ENCODE assay signal across 8 mouse cellular contexts in the genomic region with DNA sequence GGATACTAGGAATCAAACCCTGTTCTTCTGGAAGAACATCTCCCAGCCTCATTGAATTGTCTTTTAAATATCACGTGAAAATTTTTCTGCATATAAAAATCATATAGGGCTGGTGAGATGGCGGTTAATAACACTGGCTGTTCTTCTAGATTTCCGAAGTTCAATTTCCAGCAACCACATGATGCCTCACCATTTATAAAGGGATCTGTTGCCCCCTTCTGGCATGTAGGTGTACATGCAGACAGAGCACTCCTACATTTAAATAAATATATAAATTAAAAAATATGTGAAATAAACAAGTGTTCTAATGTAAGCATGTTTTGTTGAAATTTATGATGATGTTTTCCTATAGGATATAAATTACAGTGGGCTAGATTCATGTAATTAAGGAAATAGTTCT.
DNase-seq lines count a peak whose midpoint lies in the region.

No protein-coding gene starts in this region.

- DNase-seq in heart, postnatal 10 days, result peak; percentile 28 to 41
- no peak for DNase-seq in heart, postnatal 36 days
- peak; percentile 87 for DNase-seq in 416B (ENCODE audit: low read depth)
- DNase-seq in MEL-GATA-1-ER (ENCODE audit: extremely low read depth, low read depth), result peak; percentile 24
- peak; percentile 20 for DNase-seq in fibroblast of lung, adult 2 months (ENCODE audit: low read depth)
- no peak for DNase-seq in spleen, postnatal 14 days (ENCODE audit: low spot score in 2 of 2)
- no peak for DNase-seq in left cerebral cortex, postnatal 10 days (ENCODE audit: extremely low spot score in 1 of 2, low spot score in 2 of 2)
- DNase-seq in left cerebral cortex, adult 11 months (ENCODE audit: low spot score), result no peak

- intact Hi-C loops in heart, postnatal 10 days (cut with DNase I), result loop anchor here (2.0 to 5.0 kb wide), 3 partner anchors 67 to 181 kb away; partner anchors contain the start of gene Rpl24
- intact Hi-C loops in heart, postnatal 36 days (cut with DNase I), result loop anchor here (2.0 to 5.0 kb wide), 5 partner anchors 54 to 181 kb away; partner anchors contain the start of gene Pcnp
- intact Hi-C loops in left cerebral cortex, postnatal 10 days (cut with DNase I), result loop anchor here (10.0 kb wide), 1 partner anchor 177 kb away; no protein-coding TSS in a partner anchor

Comparison
In these comparisons a context has a peak if more than half of its experiments do, and no peak if none do; other contexts are left out.
1. DNase-seq: peak in heart, postnatal 10 days (2 of 2), 416B (single experiment), MEL-GATA-1-ER (single experiment) and fibroblast of lung, adult 2 months (single experiment); none in heart, postnatal 36 days (0 of 2), spleen, postnatal 14 days (0 of 2), left cerebral cortex, postnatal 10 days (0 of 2) and left cerebral cortex, adult 11 months (single experiment).